Mouse (Mus musculus) T-helper 1 cell (primary cell): ENCODE measurements around the gene Helb.

Experiments
- in situ Hi-C: fragments of 300-600 bp; cut with MboI, MseI; formaldehyde crosslinking; loops from one replicate; pipeline ENCODE4 v1.15.1; 2025; ENCODE audit warnings: high pct_unique_total_duplicates

The Helb gene

GRCm38 (mm10) chr10:120095716-120096115 lies 17.1 kb downstream of the Helb start:
- in situ Hi-C loops: loop anchor here (10.0 kb wide), 1 partner anchor 1739 kb away; no protein-coding TSS in a partner anchor

- in situ Hi-C loops: loop anchor here (10.0 kb wide), 1 partner anchor 1740 kb away; no protein-coding TSS in a partner anchor
Observed at GRCm38 (mm10) chr10:120095136-120095535, 17.7 kb downstream of the Helb start.

- in situ Hi-C loops: loop anchor here (10.0 kb wide), 1 partner anchor 1742 kb away; no protein-coding TSS in a partner anchor
Observed at GRCm38 (mm10) chr10:120092548-120092947, 20.2 kb downstream of the Helb start.

- in situ Hi-C loops: no loop called here
Observed at GRCm38 (mm10) chr10:120077850-120078249, 34.9 kb downstream of the Helb start.

GRCm38 (mm10) chr10:120066319-120066718 lies 46.5 kb downstream of the Helb start:
- in situ Hi-C loops: no loop called here

- in situ Hi-C loops: no loop called here
Observed at GRCm38 (mm10) chr10:120064424-120064823, 48.4 kb downstream of the Helb start.

GRCm38 (mm10) chr10:120061238-120062130 lies 51.3 kb downstream of the Helb start:
- in situ Hi-C loops: no loop called here

GRCm38 (mm10) chr10:120060579-120061237 lies 52.1 kb downstream of the Helb start:
- in situ Hi-C loops: no loop called here

GRCm38 (mm10) chr10:120044714-120045234 lies 68.0 kb downstream of the Helb start:
- in situ Hi-C loops: no loop called here

GRCm38 (mm10) chr10:120044237-120044636 lies 68.5 kb downstream of the Helb start:
- in situ Hi-C loops: no loop called here

- in situ Hi-C loops: no loop called here
Observed at GRCm38 (mm10) chr10:120038194-120038593, 74.6 kb downstream of the Helb start.

GRCm38 (mm10) chr10:120035824-120036223 lies 77.0 kb downstream of the Helb start:
- in situ Hi-C loops: no loop called here

- in situ Hi-C loops: no loop called here
Observed at GRCm38 (mm10) chr10:120035211-120035733, 77.5 kb downstream of the Helb start.

- in situ Hi-C loops: no loop called here
Observed at GRCm38 (mm10) chr10:120033866-120034265, 78.9 kb downstream of the Helb start.
